ENCODE assay signal across 8 mouse cellular contexts in genomic region chr6:40236841-40237765, GRCm38 (mm10).
DNase-seq lines count a peak whose midpoint lies in the region; ATAC-seq lines count a peak whose summit lies in the region.

No protein-coding gene starts in this region.

- H3K9ac ChIP-seq in hindbrain, embryonic 16.5 days (ENCODE audit: low read depth, low read length) = no peak overlapping the region

- H3K4me1 ChIP-seq in hindbrain, embryonic 16.5 days (ENCODE audit: control insufficient read depth, insufficient read depth, low read depth, low read length) = peaks cover 3% of the 10 kb centered on the region; the same call in 1 of the 2 replicates

- no peaks in the 10 kb centered on the region for H3K36me3 ChIP-seq in hindbrain, embryonic 16.5 days (ENCODE audit: control insufficient read depth, insufficient read depth, low read length)
- no peaks in the 10 kb centered on the region for H3K36me3 ChIP-seq in splenic B cell, adult 2 months (ENCODE audit: control insufficient read depth, insufficient read depth, low read length, poor library complexity, severe bottlenecking)

- peak; percentile 11 for DNase-seq in gastrocnemius, adult 18-20 months (ENCODE audit: low spot score)
- DNase-seq in gastrocnemius, postnatal 36 days = no peak
- DNase-seq in right cerebral cortex, postnatal 14 days = peak; percentile 60
- no peak for DNase-seq in right cerebral cortex, postnatal 25 days
- peak; percentile 70 to 82 for DNase-seq in cerebellum, postnatal 25 days
- DNase-seq in lung, postnatal 10 days = peak; percentile 68
- peak; percentile 51 for DNase-seq in splenic B cell, adult 2 months (ENCODE audit: low read depth, low spot score)

- ATAC-seq in hindbrain, embryonic 16.5 days = peak; percentile 57

- H3K4me3 ChIP-seq in hindbrain, embryonic 16.5 days (ENCODE audit: low read length) = no peak overlapping the region

- no peak overlapping the region for H3K4me2 ChIP-seq in hindbrain, embryonic 16.5 days (ENCODE audit: low read length)

- intact Hi-C loops in gastrocnemius, postnatal 36 days (cut with DNase I) = loop anchor here (5.0 kb wide), 2 partner anchors 70 to 155 kb away; no protein-coding TSS in a partner anchor

- no peak overlapping the region for H3K27ac ChIP-seq in hindbrain, embryonic 16.5 days (ENCODE audit: low read depth, low read length)

- no peaks in the 10 kb centered on the region for H3K9me3 ChIP-seq in hindbrain, embryonic 16.5 days (ENCODE audit: control insufficient read depth, low read length)

- WGBS in hindbrain, embryonic 16.5 days = 61% methylated on average over 13 of the region's 13 CpGs

- no peaks in the 10 kb centered on the region for H3K27me3 ChIP-seq in hindbrain, embryonic 16.5 days (replicated peaks; ENCODE audit: control insufficient read depth, insufficient read depth, low read length)
- H3K27me3 ChIP-seq in splenic B cell, adult 2 months (ENCODE audit: control insufficient read depth, insufficient read depth, low read length, poor library complexity, severe bottlenecking) = no peaks in the 10 kb centered on the region

Comparison
In these comparisons a context has a peak if more than half of its experiments do, and no peak if none do; other contexts are left out.
1. DNase-seq: peak in gastrocnemius, adult 18-20 months (single experiment), right cerebral cortex, postnatal 14 days (single experiment), cerebellum, postnatal 25 days (2 of 2), lung, postnatal 10 days (single experiment) and splenic B cell, adult 2 months (single experiment); none in gastrocnemius, postnatal 36 days (0 of 2) and right cerebral cortex, postnatal 25 days (single experiment).